Mouse (Mus musculus): Measurements from ENCODE around the gene C87436. TPM values are rescaled to one million over a fixed set of nuclear protein-coding genes. Genes with fewer than 3 reads are reported as not detected.

Gene C87436
- total and polyA plus RNA-seq, 3 experiments: 5.2 to 8.7 (median 8.1) TPM

- TF ChIP-seq ZNF384 (IDR thresholded peaks at IDR 0.05; ENCODE audit: low read depth, low read length) (no peak), POLR2A (IDR thresholded peaks at IDR 0.05; ENCODE audit: low read depth, low read length) (no peak), ZC3H11A (IDR thresholded peaks at IDR 0.05; ENCODE audit: low read depth, low read length) (no peak), ETS1 (conservative IDR thresholded peaks at IDR 0.05; ENCODE audit: low read depth, low read length) (no peak), JUND (conservative IDR thresholded peaks at IDR 0.05; ENCODE audit: low read depth, low read length) (no peak), BHLHE40 (IDR thresholded peaks at IDR 0.05; ENCODE audit: low read depth, low read length) (no peak), MXI1 (IDR thresholded peaks at IDR 0.05; ENCODE audit: low read depth, low read length) (no peak), CHD1 (IDR thresholded peaks at IDR 0.05; ENCODE audit: low read depth, low read length) (no peak), RCOR1 (conservative IDR thresholded peaks at IDR 0.05; ENCODE audit: low read depth, low read length) (no peak)
- Histone ChIP-seq H3K79me2 (replicated peaks; ENCODE audit: control insufficient read depth, extremely low read depth, insufficient read depth, poor library complexity, severe bottlenecking) (no peaks in the 10 kb centered on the region; the same call in 1 of the 2 replicates), H3K4me1 (ENCODE audit: control insufficient read depth in 1 of 2, insufficient read depth in 2 of 2) (peaks cover 2 to 23% of the 10 kb centered on the region in 2 experiments; a peak in 3 of 4 replicates), H3K27ac (ENCODE audit: insufficient read depth, low read depth) (no peak overlapping the region), H3K27me3 (replicated peaks) (no peaks in the 10 kb centered on the region), H3K9me3 (replicated peaks; ENCODE audit: low read length) (no peaks in the 10 kb centered on the region), H3K36me3 (replicated peaks in 1 of 2; ENCODE audit: control insufficient read depth in 1 of 2, insufficient read depth in 1 of 2, low read length in 1 of 2) (peaks cover 23 to 43% of the 10 kb centered on the region in 2 experiments), H3K9ac (ENCODE audit: insufficient read depth, low read depth) (no peak overlapping the region), H3K4me3 (replicated peaks in 1 of 3; ENCODE audit: low read depth in 2 of 3, low read length in 2 of 3, poor library complexity in 1 of 3) (no peak overlapping the region), H3K4me2 (ENCODE audit: insufficient read depth, low read depth, poor library complexity, severe bottlenecking) (no peak overlapping the region)
- DNase-seq (ENCODE audit: extremely low read depth): no peak
- dilution Hi-C loops (cut with MboI; ENCODE audit: extremely low pct_ligation_motif_present, extremely low pct_unique_long_range_greater_than_20kb, low sequenced_read_pairs): no loop called here
- in situ Hi-C loops (cut with MboI; ENCODE audit: low pct_ligation_motif_present, low pct_unique_long_range_greater_than_20kb, low sequenced_read_pairs): no loop called here
These were observed 3.4 kb downstream of the C87436 start for GRCm38 (mm10) chr6:86441571-86441970.

GRCm38 (mm10) chr6:86445551-86445950 lies 7.4 kb downstream of the C87436 start:
- in situ Hi-C loops (cut with MboI; ENCODE audit: low pct_ligation_motif_present, low pct_unique_long_range_greater_than_20kb, low sequenced_read_pairs) (no loop called here), dilution Hi-C loops (cut with MboI; ENCODE audit: extremely low pct_ligation_motif_present, extremely low pct_unique_long_range_greater_than_20kb, low sequenced_read_pairs) (no loop called here)
- H3K4me3 ChIP-seq (replicated peaks in 1 of 3; ENCODE audit: low read depth in 2 of 3, low read length in 2 of 3, poor library complexity in 1 of 3): no peak overlapping the region
- H3K9ac ChIP-seq (ENCODE audit: insufficient read depth, low read depth): no peak overlapping the region
- H3K27ac ChIP-seq (ENCODE audit: insufficient read depth, low read depth): no peak overlapping the region
- DNase-seq (ENCODE audit: extremely low read depth): no peak
- peaks cover 6 to 23% of the 10 kb centered on the region in 2 experiments for H3K4me1 ChIP-seq (ENCODE audit: control insufficient read depth in 1 of 2, insufficient read depth in 2 of 2)
- no peak for TF ChIP-seq IRF4 (IDR thresholded peaks at IDR 0.05; ENCODE audit: low read depth, low read length)
- no peak for TF ChIP-seq RAD21 (IDR thresholded peaks at IDR 0.05; ENCODE audit: low read depth, low read length)
- TF ChIP-seq GABPA (IDR thresholded peaks at IDR 0.05; ENCODE audit: insufficient replicate concordance, low read depth, low read length): no peak
- TF ChIP-seq NRF1 (IDR thresholded peaks at IDR 0.05; ENCODE audit: low read depth, low read length): no peak
- no peak for TF ChIP-seq ZMIZ1 (IDR thresholded peaks at IDR 0.05; ENCODE audit: low read depth, low read length)
- no peak for TF ChIP-seq MAX (IDR thresholded peaks at IDR 0.05; ENCODE audit: low read length)
- no peak for TF ChIP-seq CHD2 (IDR thresholded peaks at IDR 0.05; ENCODE audit: low read length)
- TF ChIP-seq NELFE (IDR thresholded peaks at IDR 0.05; ENCODE audit: low read depth, low read length): no peak
- no peak for TF ChIP-seq POLR2A (IDR thresholded peaks at IDR 0.05; ENCODE audit: low read depth, low read length)
- TF ChIP-seq USF1 (IDR thresholded peaks at IDR 0.05; ENCODE audit: low read depth, low read length): no peak
- TF ChIP-seq SMC3 (IDR thresholded peaks at IDR 0.05; ENCODE audit: low read depth, low read length): no peak
- no peak for TF ChIP-seq SIN3A (IDR thresholded peaks at IDR 0.05; ENCODE audit: low read length)
- no peak for TF ChIP-seq MEF2A (IDR thresholded peaks at IDR 0.05; ENCODE audit: borderline replicate concordance, low read depth, low read length)
- TF ChIP-seq TCF12 (IDR thresholded peaks at IDR 0.05; ENCODE audit: low read depth, low read length): no peak
- TF ChIP-seq MYC (IDR thresholded peaks at IDR 0.05; ENCODE audit: low read depth, low read length): no peak
- no peak for TF ChIP-seq RCOR1 (conservative IDR thresholded peaks at IDR 0.05; ENCODE audit: low read depth, low read length)
- TF ChIP-seq USF2 (conservative IDR thresholded peaks at IDR 0.05; ENCODE audit: low read depth, low read length): no peak
- TF ChIP-seq TBP (conservative IDR thresholded peaks at IDR 0.05; ENCODE audit: low read depth, low read length): no peak
- TF ChIP-seq JUN (IDR thresholded peaks at IDR 0.05; ENCODE audit: insufficient read depth, low read depth, low read length): no peak
- H3K9me3 ChIP-seq (replicated peaks; ENCODE audit: low read length): no peaks in the 10 kb centered on the region
- H3K36me3 ChIP-seq (replicated peaks in 1 of 2; ENCODE audit: control insufficient read depth in 1 of 2, insufficient read depth in 1 of 2, low read length in 1 of 2): peaks cover 26 to 62% of the 10 kb centered on the region in 2 experiments
- H3K79me2 ChIP-seq (replicated peaks; ENCODE audit: control insufficient read depth, extremely low read depth, insufficient read depth, poor library complexity, severe bottlenecking): no peaks in the 10 kb centered on the region
- no peak overlapping the region for H3K4me2 ChIP-seq (ENCODE audit: insufficient read depth, low read depth, poor library complexity, severe bottlenecking)
- H3K27me3 ChIP-seq (replicated peaks): no peaks in the 10 kb centered on the region
